Mouse (Mus musculus) gastrocnemius, postnatal 14 days (tissue): ENCODE data around the gene Gpr158. TPM values are rescaled to one million over a fixed set of nuclear protein-coding genes. Genes with fewer than 3 reads are reported as not detected.
"Not testable (repeated sequence)": the region's sequence is repeated elsewhere in the genome, so short reads cannot be mapped to it uniquely, and the experiment has no call there.

Source experiments
- DNase-seq: peaks from one replicate; pipeline ENCODE4 v3.0.0; 2021; ENCODE audit warnings: mixed read lengths
- intact Hi-C: fragments of 180-260 bp; cut with DNase I; formaldehyde crosslinking; loops from one replicate; pipeline ENCODE4 v1.15.1; 2025; ENCODE audit warnings: low total_unique reads
- long read RNA-seq, 2 experiments: library from polyadenylated mRNA; stranded (forward); transcript quantifications; one replicate each; pipeline ENCODE4 v2.0.0; 2021
- total RNA-seq, 2 experiments: library from RNA; stranded (reverse); gene quantifications; 2 replicates each; pipeline ENCODE4 v1.2.3; 2021

Gpr158 gene
- total RNA-seq, result under 1 TPM; 0.02 to 0.06 TPM
- long read RNA-seq, experiment 1, result 0 reads
- long read RNA-seq, experiment 2, result 0 reads

GRCm38 (mm10) chr2:21367345-21368111 is at the start of gene Gpr158:
Gpr158 (plus strand) TSS chr2:21367542.
- DNase-seq, result peak; percentile 81
- intact Hi-C loops, result no loop called here

- DNase-seq, result no peak
- intact Hi-C loops, result no loop called here
Observed at GRCm38 (mm10) chr2:21343821-21344220, 23.5 kb upstream of the Gpr158 start.

- intact Hi-C loops, result no loop called here
- DNase-seq, result no peak
Observed at GRCm38 (mm10) chr2:21368351-21369170, 1.2 kb downstream of the Gpr158 start.

- intact Hi-C loops, result no loop called here
Observed at GRCm38 (mm10) chr2:21369171-21369485, 1.8 kb downstream of the Gpr158 start.

GRCm38 (mm10) chr2:21369556-21369955 is 2.2 kb downstream of the Gpr158 start:
- DNase-seq, result no peak
- intact Hi-C loops, result no loop called here

More at GRCm38 (mm10) chr2:21369171-21369485, 1.8 kb downstream of the Gpr158 start:
- DNase-seq, result no peak

GRCm38 (mm10) chr2:21379516-21379915 is 12.2 kb downstream of the Gpr158 start:
- DNase-seq, result no peak
- intact Hi-C loops, result no loop called here

- intact Hi-C loops, result no loop called here
- no peak for DNase-seq
Observed at GRCm38 (mm10) chr2:21392727-21393126, 25.4 kb downstream of the Gpr158 start.

GRCm38 (mm10) chr2:21397347-21397746 is 30.0 kb downstream of the Gpr158 start:
- intact Hi-C loops, result no loop called here
- no peak for DNase-seq

- intact Hi-C loops, result no loop called here
- no peak for DNase-seq
Observed at GRCm38 (mm10) chr2:21399657-21400056, 32.3 kb downstream of the Gpr158 start.

- intact Hi-C loops, result no loop called here
- DNase-seq, result no peak
Observed at GRCm38 (mm10) chr2:21405617-21406016, 38.3 kb downstream of the Gpr158 start.

- intact Hi-C loops, result no loop called here
- DNase-seq, result no peak
Observed at GRCm38 (mm10) chr2:21407443-21407985, 40.2 kb downstream of the Gpr158 start.

GRCm38 (mm10) chr2:21408821-21409220 is 41.5 kb downstream of the Gpr158 start:
- no peak for DNase-seq
- intact Hi-C loops, result no loop called here

GRCm38 (mm10) chr2:21430288-21430687 is 62.9 kb downstream of the Gpr158 start:
- DNase-seq, result no peak
- intact Hi-C loops, result no loop called here

- DNase-seq, result no peak
- intact Hi-C loops, result no loop called here
Observed at GRCm38 (mm10) chr2:21431182-21431581, 63.8 kb downstream of the Gpr158 start.

- intact Hi-C loops, result no loop called here
- no peak for DNase-seq
Observed at GRCm38 (mm10) chr2:21439626-21440025, 72.3 kb downstream of the Gpr158 start.

GRCm38 (mm10) chr2:21460606-21461005 is 93.3 kb downstream of the Gpr158 start:
- intact Hi-C loops, DNase-seq: not testable (repeated sequence)

GRCm38 (mm10) chr2:21474957-21475356 is 107.6 kb downstream of the Gpr158 start:
- intact Hi-C loops, result no loop called here
- no peak for DNase-seq

GRCm38 (mm10) chr2:21496881-21497280 is 129.5 kb downstream of the Gpr158 start:
- intact Hi-C loops, result no loop called here
- DNase-seq, result no peak

- intact Hi-C loops, result no loop called here
- DNase-seq, result no peak
Observed at GRCm38 (mm10) chr2:21497965-21498364, 130.6 kb downstream of the Gpr158 start.

- intact Hi-C loops, result no loop called here
Observed at GRCm38 (mm10) chr2:21499399-21499798, 132.1 kb downstream of the Gpr158 start.

More at GRCm38 (mm10) chr2:21499399-21499798, 132.1 kb downstream of the Gpr158 start:
- no peak for DNase-seq
